Mouse (Mus musculus): ENCODE results near the gene Ifngr1.

The Ifngr1 gene

DNA sequence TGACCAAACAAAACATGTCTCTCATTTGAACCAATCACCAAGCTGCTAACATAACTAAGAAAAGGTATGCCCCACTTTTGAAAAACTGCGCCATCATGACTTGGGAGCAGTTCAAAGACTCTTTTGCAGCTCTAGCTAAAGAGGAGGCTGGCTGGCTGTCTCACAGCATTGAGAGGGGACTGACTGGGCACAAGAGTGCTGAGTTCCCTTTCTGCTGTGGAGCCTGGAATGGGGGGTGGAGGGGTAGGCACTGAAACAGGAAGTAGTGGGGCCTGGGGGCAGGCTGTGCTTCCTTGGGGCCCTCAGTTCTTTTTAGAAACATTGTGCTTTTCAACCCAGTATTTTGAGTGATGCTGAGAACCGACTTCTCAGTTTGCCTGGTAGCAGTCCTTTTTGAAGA lies 7.7 kb upstream of the Ifngr1 start:
- POLR2A ChIA-PET = no interaction called here
- CTCF ChIA-PET = no interaction called here

DNA sequence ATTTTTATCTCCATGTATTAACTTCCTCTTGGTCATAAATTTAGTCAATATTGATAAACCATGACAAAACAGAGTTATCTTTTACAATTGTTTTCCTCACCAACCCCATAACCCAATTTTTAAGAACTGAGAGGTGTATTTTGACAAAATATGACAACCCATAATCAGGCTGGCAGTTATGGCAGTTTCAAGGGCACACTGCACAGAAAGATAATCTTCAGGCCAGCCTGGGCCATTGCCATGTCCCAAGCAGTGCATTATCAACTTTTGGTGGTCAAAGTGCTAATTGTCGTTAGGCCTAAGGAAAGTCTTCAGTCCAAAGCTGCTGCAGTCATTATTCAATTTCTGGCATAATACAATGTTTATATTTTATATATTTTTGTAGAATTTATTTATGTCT lies 6.9 kb upstream of the Ifngr1 start:
- ChIA-PET CTCF (no interaction called here), POLR2A (no interaction called here)

GRCm38 (mm10) chr10:19585860-19586259 lies 5.9 kb upstream of the Ifngr1 start:
- POLR2A ChIA-PET = no interaction called here
- CTCF ChIA-PET = no interaction called here

DNA sequence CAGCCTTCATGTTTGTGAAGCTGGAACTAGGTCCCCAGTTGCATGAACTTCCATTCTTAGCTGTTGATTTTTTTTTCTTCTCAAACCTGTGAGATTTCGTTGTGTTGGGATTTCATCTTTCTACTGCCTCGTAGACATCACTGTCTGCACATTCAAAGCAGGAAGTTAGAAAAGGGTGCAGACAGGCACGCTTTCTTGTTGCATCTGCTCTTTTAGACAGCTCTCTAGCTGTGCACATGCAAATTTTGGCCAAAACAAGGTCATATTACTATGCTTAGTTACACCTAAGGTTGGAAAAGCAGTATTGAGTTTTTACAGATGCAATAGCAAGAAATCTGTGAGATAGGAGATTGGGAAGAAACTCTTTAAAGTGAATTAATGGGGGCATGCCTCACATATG lies 4.5 kb upstream of the Ifngr1 start:
- POLR2A ChIA-PET = no interaction called here
- CTCF ChIA-PET = no interaction called here

DNA sequence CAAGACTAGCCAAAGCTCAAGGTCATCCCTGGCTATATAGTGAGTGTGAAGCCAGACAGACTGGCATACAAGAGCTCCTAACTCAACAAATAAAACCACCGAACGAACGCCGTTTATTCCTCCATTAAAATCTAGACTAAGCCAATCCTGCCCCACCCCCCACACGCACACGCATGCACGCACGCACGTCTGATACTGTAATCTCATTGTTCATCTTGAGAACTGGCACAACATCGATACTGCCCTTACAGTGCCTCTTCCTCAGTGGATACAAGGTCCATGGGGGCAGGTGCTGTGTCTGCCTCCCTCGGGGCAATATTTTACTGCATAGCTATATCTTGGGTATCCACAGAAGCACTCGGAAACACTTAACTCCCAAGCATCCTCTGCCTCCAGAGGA lies 2.1 kb upstream of the Ifngr1 start:
- POLR2A ChIA-PET = no interaction called here
- CTCF ChIA-PET = no interaction called here

DNA sequence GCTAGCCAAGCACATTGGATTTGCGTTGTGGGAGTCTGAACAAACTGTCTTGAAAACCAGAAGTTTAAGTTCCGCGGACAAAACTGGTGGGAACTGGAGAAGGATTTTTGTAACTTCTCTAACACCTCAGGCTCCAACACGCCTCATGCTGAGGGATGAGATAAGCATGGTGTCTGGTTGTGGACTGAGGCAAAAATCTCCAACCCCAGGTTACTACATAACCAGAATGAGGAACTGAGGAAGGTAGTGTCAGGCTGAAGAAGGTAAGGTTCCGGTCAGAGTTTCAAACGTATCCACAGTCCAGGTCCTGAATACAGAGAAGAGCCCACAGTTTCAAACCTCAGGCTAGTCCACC lies 486 bp upstream of the Ifngr1 start:
- ChIA-PET POLR2A (interaction anchor here in 3 of 4 experiments (0.6 to 2.0 kb wide), 34 partner anchors 8 to 756 kb away, joined by 3 to 13 read pairs (median 3); partner anchors contain the start of genes Bclaf1 (in 1 of the 3), Map3k5 (in 1 of the 3), Mtfr2 (in 1 of the 3) and Tnfaip3 (in 1 of the 3)), CTCF (interaction anchor here in 3 of 4 experiments (0.8 to 1.5 kb wide), 4 partner anchors 10 to 102 kb away, joined by 3 to 8 read pairs (median 4); no protein-coding TSS in a partner anchor)

GRCm38 (mm10) chr10:19592556-19592955 lies 807 bp downstream of the Ifngr1 start:
- CTCF ChIA-PET = interaction anchor here in 3 of 4 experiments (0.6 to 1.5 kb wide), 3 partner anchors 8 to 578 kb away, joined by 3 to 5 read pairs (median 4); no protein-coding TSS in a partner anchor
- POLR2A ChIA-PET = interaction anchor here in 2 of 4 experiments (1.1 to 2.0 kb wide), 9 partner anchors 10 to 755 kb away, joined by 3 to 13 read pairs (median 4); partner anchors contain the start of genes Mtfr2 (in 1 of the 2) and Tnfaip3 (in 1 of the 2)

DNA sequence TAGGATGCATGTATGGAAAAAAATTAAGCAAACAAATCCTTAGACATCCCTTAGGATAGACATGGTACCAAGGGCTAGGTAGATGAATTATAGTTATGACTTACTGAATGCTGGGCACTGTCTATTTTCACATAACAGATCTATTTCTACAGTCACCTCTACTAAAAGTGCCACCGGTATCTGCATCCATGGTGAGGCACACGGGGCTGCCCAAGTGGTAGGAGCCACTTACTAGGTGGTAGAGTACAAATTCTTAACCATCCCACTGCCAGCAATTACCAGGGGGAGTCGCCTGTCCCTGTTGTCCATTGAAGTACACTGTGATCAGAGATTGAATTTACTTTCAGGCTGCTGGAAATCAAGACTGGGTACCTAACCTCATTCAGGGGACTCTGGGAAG lies 1.5 kb downstream of the Ifngr1 start:
- CTCF ChIA-PET = no interaction called here
- POLR2A ChIA-PET = interaction anchor here in 1 of 4 experiments (1.2 to 2.0 kb wide), 2 partner anchors 9 to 12 kb away, joined by 3 to 13 read pairs; no protein-coding TSS in a partner anchor

DNA sequence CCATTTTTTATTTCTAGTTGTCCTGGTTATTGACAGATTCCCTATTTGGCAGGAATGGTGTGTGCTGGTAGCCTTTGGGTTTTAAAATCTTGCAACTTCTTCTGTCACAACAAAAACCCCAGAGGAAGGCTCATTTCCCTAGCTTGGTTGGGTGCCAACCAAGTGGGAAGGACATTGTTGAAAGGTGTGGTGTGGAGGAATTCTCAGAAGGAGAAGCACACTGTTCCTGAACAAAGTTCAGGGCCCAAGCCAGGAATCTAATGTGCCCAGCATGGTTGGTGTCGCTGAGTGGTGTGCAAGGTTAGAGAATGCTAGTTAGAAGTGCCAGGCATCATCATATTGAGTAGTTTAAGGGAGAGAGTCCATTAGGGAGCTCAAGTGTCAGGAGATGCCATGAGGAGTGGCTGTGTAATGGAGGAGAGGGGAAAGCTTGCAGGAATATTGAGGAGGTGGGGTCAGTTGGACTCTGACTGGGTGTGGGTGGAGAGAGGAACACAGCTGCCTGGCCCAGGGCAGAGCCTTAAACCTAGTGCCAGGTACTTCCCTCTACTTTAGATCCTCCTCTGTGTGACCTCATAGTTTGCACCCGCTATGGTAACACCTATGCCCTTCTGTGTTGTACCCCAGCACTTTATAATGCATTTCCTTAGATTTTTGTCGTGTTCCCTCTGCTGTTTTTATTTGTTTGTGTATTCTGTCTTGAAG lies 2.6 kb downstream of the Ifngr1 start:
- ChIA-PET CTCF (interaction anchor here in 1 of 4 experiments (1.2 kb wide), 1 partner anchor 98 kb away, joined by 3 read pairs; no protein-coding TSS in a partner anchor), POLR2A (no interaction called here)

GRCm38 (mm10) chr10:19596866-19597265 lies 5.1 kb downstream of the Ifngr1 start:
- ChIA-PET POLR2A (interaction anchor here in 1 of 4 experiments (0.5 kb wide), 1 partner anchor 1871 kb away, joined by 3 read pairs; no protein-coding TSS in a partner anchor), CTCF (no interaction called here)

DNA sequence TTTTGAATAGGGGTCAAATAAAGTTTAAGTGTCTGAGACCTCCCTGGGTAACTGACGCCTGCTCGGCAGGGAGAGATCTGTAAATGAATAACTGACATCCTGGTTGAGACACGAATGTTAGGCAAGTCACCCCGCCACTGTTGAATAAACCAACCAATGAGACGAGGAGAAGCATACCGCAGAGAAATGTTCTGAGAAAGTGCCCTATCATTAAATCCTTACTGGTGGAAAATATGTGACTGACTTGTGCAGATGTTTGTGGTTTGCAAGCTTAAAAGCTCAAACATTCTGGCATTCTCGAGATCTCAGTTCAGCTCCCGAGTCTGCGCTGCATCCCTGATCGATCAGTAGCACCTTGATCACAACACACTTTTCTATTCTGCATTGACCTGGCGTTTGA lies 6.3 kb downstream of the Ifngr1 start:
- ChIA-PET CTCF (interaction anchor here in 2 of 4 experiments (0.6 to 0.7 kb wide), 3 partner anchors 111 to 718 kb away, joined by 3 to 5 read pairs (median 4); no protein-coding TSS in a partner anchor), POLR2A (no interaction called here)

GRCm38 (mm10) chr10:19599331-19600092 lies 7.8 kb downstream of the Ifngr1 start:
- CTCF ChIA-PET = interaction anchor here in 1 of 4 experiments (0.6 kb wide), 1 partner anchor 693 kb away, joined by 3 read pairs; no protein-coding TSS in a partner anchor
- POLR2A ChIA-PET = interaction anchor here in 1 of 4 experiments (1.0 kb wide), 1 partner anchor 8 kb away, joined by 3 read pairs; the partner anchor contains the start of gene Ifngr1

DNA sequence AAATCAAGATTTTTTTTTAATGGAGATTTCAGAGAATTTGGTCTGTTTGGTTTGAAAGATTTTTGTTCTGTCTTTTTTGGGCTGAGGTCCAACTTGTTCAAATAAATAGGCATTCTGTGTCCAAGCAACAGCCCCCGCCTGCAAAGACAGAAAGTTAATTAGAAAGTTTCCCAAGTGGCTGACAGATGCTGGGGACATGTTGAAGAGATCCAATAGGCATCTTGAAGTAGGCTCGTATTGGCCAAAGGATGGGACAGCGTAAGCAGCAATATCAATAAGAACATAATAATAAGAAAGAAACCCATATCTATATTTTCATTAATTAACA lies 8.3 kb downstream of the Ifngr1 start:
- POLR2A ChIA-PET = interaction anchor here in 1 of 4 experiments (1.0 kb wide), 1 partner anchor 8 kb away, joined by 3 read pairs; the partner anchor contains the start of gene Ifngr1
- CTCF ChIA-PET = interaction anchor here in 1 of 4 experiments (0.6 kb wide), 1 partner anchor 32 kb away, joined by 3 read pairs; no protein-coding TSS in a partner anchor

DNA sequence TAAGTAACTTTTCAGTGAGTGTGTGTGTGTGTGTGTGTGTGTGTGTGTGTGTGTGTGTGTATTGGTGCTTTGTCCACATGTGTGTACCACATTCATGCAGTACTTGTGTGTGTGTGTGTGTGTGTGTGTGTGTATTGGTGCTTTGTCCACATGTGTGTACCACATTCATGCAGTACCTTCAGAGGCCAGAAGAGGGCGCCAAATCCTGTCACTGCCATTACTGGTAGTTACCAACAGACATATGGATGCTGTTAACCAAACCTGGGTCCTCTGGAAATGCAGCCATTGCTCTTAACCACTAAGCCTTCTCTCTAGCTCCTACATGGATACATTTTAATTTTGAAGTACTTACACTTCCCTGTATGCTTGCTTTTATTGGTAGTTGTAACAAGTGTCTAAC lies 9.8 kb downstream of the Ifngr1 start:
- ChIA-PET POLR2A (interaction anchor here in 2 of 4 experiments (0.6 to 1.2 kb wide), 3 partner anchors 9 to 93 kb away, joined by 3 to 5 read pairs (median 3); partner anchors contain the start of gene Ifngr1 (in 1 of the 2)), CTCF (interaction anchor here in 3 of 4 experiments (0.6 to 1.1 kb wide), 6 partner anchors 9 to 238 kb away, joined by 3 to 8 read pairs (median 4); partner anchors contain the start of gene Ifngr1 (in 3 of the 3))

- POLR2A ChIA-PET = interaction anchor here in 2 of 4 experiments (0.9 to 1.4 kb wide), 2 partner anchors 12 kb away, joined by 3 to 6 read pairs; partner anchors contain the start of gene Ifngr1 (in 2 of the 2)
- CTCF ChIA-PET = interaction anchor here in 1 of 4 experiments (0.6 kb wide), 1 partner anchor 686 kb away, joined by 3 read pairs; no protein-coding TSS in a partner anchor
Observed at GRCm38 (mm10) chr10:19603231-19603630, 11.5 kb downstream of the Ifngr1 start.

DNA sequence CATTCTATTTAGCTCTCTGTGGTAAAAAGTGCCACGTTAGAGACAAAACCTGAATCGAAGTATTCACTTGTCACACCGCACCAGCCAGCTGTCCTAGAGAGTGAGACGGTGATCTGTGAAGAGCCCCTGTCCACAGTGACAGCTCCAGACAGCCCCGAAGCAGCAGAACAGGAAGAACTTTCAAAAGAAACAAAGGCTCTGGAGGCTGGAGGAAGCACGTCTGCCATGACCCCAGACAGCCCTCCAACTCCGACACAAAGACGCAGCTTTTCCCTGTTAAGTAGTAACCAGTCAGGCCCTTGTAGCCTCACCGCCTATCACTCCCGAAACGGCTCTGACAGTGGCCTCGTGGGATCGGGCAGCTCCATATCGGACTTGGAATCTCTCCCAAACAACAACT lies 17.4 kb downstream of the Ifngr1 start:
- POLR2A ChIA-PET = interaction anchor here in 2 of 4 experiments (0.9 to 1.7 kb wide), 3 partner anchors 12 to 238 kb away, joined by 3 read pairs; partner anchors contain the start of gene Ifngr1 (in 2 of the 2)
- CTCF ChIA-PET = interaction anchor here in 1 of 4 experiments (0.6 to 0.7 kb wide), 2 partner anchors 186 to 549 kb away, joined by 4 to 11 read pairs; no protein-coding TSS in a partner anchor

DNA sequence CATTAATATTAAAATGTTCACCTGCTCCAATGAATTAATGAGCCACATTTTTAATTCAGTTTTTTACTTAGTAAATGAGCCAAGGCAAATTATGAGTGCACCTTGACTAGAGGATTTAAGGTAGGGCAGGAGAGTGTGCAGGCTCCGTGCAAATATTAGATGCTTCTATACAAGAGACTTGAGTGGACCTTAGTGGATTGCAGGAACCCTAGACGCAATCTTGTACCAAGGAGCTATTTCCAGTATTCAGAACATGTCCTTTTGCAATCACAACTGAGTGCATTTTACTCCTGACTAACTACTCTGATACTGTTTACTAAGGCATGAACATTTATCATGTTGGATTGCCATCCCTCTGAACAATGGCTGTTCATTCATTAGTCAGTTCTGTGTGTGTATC lies 19.9 kb downstream of the Ifngr1 start:
- CTCF ChIA-PET = no interaction called here
- POLR2A ChIA-PET = interaction anchor here in 1 of 4 experiments (1.1 kb wide), 1 partner anchor 20 kb away, joined by 4 read pairs; the partner anchor contains the start of gene Ifngr1

DNA sequence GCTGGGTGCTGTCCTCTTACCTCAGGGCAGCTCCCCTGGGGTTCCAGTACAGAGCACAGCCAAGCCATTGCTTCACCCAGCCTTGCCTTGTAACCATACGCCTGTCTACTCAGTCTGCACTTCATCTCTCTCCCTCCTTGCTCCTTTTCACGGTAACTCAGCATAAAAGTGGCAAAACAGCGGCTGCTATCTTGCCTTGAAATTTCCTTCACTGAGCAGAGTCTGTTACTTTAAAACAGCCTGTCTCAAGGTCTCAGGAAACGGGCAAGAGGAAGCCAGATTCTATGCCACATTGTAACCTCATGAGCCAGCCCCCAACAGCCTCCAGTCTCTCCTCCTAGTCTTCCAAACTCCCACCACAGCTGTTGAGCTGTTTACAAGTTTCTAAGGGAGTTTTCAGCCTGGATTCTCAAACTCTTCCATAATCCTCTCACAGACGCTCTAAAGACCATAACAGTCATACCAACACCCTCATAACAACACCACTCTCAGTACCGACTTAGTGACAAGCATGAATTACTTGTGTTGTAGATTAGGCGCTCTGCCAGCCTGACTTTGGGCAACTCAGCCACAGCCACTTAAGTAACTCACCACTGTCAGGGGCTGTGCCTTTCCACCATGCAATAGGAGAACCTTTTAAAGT lies 21.5 kb downstream of the Ifngr1 start:
- CTCF ChIA-PET = no interaction called here
- POLR2A ChIA-PET = no interaction called here

- POLR2A ChIA-PET = no interaction called here
- CTCF ChIA-PET = interaction anchor here in 1 of 4 experiments (0.7 kb wide), 1 partner anchor 52 kb away, joined by 4 read pairs; no protein-coding TSS in a partner anchor
Observed at GRCm38 (mm10) chr10:19619736-19620135, 28.0 kb downstream of the Ifngr1 start.

All from embryonic stem cell, embryonic (primary cell).